Mouse (Mus musculus) T-cell, adult 2 months (primary cell): ENCODE measurements around the gene Nipbl.
A peak's percentile ranks its signal among the peaks of the same experiment; 100 is the strongest.

Experiments
- DNase-seq: peaks from one replicate; pipeline ENCODE4 v3.0.0; 2022; ENCODE audit warnings: low spot score

The Nipbl gene

GRCm38 (mm10) chr15:8416500-8417138, 27.6 kb downstream of the Nipbl start:
- DNase-seq = no peak

GRCm38 (mm10) chr15:8413356-8413755, 30.9 kb downstream of the Nipbl start:
- DNase-seq = no peak

- DNase-seq = no peak
These were observed 32.4 kb downstream of the Nipbl start for GRCm38 (mm10) chr15:8411873-8412272.

- no peak for DNase-seq
These were observed 33.0 kb downstream of the Nipbl start for GRCm38 (mm10) chr15:8411168-8411837.

GRCm38 (mm10) chr15:8407082-8407481, 37.2 kb downstream of the Nipbl start:
- no peak for DNase-seq

GRCm38 (mm10) chr15:8406219-8406618, 38.0 kb downstream of the Nipbl start:
- DNase-seq = no peak

GRCm38 (mm10) chr15:8402591-8402990, 41.7 kb downstream of the Nipbl start:
- no peak for DNase-seq

- DNase-seq = no peak
These were observed 42.7 kb downstream of the Nipbl start for GRCm38 (mm10) chr15:8401536-8401935.

DNA sequence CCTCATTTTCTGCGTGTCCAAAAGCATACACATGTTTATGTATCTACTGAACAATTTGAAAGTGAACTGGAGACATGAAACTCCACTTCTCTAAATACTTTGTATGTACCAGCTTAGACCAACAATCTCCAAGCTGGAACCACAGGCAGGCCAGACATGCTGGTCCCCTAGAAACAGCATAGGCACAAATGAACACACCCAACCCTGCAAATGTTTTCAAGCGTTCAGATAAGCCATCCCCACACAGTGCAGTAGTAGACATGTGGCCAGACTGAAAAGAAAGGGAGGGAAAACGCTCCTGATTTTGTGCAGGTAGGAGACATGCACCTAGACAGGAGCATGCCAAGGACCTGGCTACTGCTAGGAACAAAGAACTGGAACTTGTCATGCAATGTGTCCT, 52.5 kb downstream of the Nipbl start:
- no peak for DNase-seq

GRCm38 (mm10) chr15:8382213-8382612, 62.0 kb downstream of the Nipbl start:
- peak; percentile 15 for DNase-seq

- no peak for DNase-seq
These were observed 68.6 kb downstream of the Nipbl start for GRCm38 (mm10) chr15:8375657-8376056.

DNA sequence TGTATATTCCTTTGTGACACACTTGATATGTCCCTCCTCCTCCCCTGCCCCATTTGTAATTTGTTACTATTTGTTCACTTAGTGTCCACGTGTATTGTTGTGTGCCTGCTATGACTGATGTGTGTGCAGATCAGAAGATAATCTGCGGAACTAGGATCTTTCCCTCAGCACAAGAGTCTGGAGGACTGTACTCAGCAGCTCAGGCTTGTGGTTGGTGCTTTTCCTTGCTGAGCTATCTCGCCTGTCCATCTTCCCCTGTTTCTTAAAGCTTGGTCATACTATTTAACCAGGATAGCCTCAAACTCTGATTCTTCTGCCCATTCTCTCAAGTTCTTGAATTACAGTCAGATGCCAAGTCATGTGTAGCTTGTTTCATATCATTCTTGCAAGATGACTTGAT, 69.5 kb downstream of the Nipbl start:
- DNase-seq = no peak

DNA sequence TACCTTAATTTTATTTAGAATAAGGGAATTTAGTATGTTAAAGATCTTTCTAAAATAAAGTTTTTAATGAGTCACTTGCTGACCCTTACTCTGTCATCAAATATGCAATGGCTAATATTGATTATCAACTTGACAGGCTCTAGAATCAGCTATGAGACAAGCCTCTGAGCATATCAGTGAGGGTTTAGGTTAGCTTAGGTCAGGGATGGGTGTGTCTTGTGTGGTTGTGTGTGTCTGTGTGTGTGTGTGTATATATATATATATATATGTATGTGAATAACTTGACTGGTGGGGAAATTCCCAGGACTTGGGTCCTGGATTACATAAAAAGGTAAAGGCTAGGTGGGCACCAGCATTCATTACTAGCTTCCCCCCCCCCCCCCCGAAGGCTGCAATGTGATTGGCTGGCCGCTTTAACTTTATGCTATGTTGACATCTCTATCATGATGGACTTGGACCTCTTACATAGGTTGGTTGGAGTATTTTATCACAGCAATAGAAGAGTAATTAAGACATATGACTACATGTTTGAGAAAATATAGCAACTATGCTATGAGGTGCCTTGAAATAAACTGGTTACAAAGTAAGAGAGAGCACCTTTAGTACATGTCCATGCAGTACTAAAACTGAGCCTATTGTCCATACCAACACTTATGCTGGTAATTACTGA, 97.0 kb downstream of the Nipbl start:
- no peak for DNase-seq

DNA sequence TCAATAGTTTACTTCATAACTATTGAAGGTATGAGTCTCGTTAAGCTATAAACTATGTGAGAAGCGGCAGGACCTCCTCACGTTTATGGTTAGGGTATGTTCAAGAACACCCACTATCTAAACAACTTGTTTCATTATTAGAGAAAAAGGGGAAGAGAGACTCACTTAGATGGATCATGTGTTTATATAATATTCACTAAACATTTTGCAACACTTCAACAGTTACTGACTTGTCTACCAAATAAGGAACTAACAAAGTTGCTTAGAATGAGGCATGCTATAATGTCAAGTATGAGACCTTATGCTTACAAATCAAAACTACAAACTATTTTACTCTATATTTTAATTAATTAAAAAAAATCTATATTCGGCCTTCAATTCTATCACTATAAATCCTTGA, 103.7 kb downstream of the Nipbl start:
- DNase-seq = no peak

DNA sequence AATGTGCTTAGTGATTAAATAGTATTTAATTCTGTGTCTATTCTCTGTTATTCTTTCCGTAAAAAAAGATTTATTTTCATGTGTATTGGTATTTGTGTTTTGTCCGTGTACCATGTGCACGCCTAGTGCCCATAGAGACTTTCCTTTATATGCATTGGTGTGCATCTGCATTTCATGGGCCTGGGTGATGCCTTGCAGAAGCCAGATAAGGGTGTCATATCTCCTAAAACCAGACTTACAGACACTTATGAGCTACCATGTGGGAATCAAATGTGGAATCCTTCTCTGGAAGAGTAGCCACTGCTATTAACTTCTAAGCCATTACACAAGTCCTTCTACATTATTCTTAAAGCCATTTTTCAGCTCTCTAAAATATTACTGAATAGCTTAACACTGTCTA, 112.7 kb downstream of the Nipbl start:
- DNase-seq = no peak

GRCm38 (mm10) chr15:8325629-8326028, 118.6 kb downstream of the Nipbl start:
- no peak for DNase-seq

- no peak for DNase-seq
These were observed 119.4 kb downstream of the Nipbl start for GRCm38 (mm10) chr15:8324833-8325232.

DNA sequence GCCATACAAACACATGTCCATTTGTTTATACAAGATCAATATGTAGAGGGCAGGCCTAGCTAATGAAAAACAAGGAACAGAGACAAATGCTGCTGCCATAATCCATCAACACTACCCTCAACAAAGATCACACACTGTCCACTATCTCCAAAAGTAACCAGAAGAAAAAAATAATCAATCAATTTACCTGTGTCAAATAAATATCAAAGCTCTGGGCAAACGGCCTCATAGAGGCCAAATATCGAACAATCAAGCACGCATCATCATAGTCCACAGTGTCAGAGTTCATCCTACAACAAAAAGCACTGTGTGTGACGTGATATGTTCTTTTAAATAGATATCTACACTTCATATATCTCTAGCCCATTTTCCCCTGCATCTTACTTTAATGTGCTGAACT, 120.2 kb downstream of the Nipbl start:
- no peak for DNase-seq

GRCm38 (mm10) chr15:8321491-8321890, 122.8 kb downstream of the Nipbl start:
- DNase-seq = no peak

GRCm38 (mm10) chr15:8319191-8319590, 125.1 kb downstream of the Nipbl start:
- DNase-seq = no peak

- no peak for DNase-seq
These were observed 126.9 kb downstream of the Nipbl start for GRCm38 (mm10) chr15:8317381-8317780.

GRCm38 (mm10) chr15:8305474-8305873, 138.8 kb downstream of the Nipbl start:
- no peak for DNase-seq

DNA sequence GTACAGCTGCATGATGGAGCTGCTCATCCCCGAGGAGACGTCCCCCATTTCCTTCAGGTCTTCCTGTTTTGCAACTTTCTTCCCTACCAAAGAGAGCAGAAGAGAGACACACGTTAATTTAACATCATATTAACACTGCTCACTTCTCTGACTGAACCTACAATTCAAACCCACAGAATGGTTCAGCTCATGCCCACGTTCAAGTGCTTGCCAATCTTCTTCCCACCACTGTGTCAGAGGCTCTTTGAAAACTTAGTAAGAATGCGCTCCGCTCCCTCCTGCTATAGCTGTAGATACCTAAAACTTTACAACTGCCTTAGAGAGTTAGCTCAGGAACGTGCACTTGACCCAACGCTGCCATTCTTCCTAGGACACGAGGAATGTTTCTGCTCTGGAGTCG, 141.3 kb downstream of the Nipbl start:
- no peak for DNase-seq
